Mouse (Mus musculus): ENCODE data around the gene Irf6.

Irf6 gene

DNA sequence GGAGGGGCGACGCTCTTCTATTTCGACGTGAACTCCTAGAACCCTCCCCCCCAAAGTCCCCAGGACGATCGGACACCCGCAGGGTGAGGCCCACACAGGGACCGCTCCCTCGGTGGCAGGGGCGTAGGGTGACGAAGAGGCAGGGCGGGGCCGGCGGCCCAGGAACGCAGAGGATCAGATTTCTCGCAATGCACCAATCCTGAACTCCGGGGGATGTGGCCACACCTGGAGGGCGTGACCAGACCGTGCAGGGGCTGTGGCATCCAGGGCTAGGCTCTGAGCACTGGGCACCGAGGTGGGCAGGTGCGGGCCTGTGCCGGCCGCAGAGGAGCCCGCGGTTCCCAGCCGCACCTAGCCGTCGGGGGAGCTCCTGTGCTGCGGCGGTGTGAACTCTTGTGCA is at the start of gene Irf6:
Gene Irf6 (plus strand): TSS at position 240 of the 400 bp plus-strand sequence.
- in situ Hi-C loops (cut with MboI; ENCODE audit: low pct_unique_long_range_greater_than_20kb in 1 of 2, low sequenced_read_pairs in 2 of 2, unreplicated experiment in 1 of 2), result no loop called here

DNA sequence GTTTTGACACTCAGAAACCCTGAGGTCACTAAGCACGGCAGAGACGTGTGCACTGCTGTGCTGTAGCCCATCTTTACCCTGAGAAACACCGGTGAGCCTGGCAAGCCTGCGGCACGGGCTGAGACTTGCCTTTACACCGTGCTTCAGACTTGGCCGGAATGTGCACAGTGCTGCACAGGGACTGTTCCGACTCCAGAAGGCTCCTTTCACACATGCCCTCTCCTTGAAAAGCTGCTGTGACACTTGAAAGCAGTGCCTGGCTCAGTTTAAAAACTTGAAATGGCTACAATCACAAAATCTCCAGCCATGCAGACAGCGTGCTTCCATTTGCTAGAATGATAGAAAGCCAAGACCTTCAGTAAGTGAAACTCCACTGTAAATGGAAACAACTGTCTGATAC is 40.8 kb upstream of the Irf6 start:
- in situ Hi-C loops (cut with MboI; ENCODE audit: low pct_unique_long_range_greater_than_20kb in 1 of 2, low sequenced_read_pairs in 2 of 2, unreplicated experiment in 1 of 2), result no loop called here

DNA sequence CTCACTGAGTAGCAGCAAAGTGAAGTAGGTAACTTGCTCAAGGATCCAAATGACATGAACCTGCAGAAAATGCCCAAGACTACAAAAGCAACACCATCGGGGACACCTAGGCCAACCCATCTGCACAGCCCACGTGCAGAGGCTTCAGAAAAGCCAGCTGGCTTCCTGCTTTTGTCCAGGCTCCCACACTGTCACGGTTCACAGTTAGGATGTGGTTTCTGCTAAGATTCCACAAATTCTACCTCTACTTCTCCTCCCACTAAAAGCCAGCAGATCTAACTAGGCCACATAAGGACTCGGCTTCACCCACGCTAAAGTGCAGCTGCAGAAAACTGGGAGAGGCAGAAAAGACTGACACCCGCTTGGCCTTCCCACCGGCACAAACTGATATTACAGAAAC is 30.1 kb upstream of the Irf6 start:
- in situ Hi-C loops (cut with MboI; ENCODE audit: low pct_unique_long_range_greater_than_20kb in 1 of 2, low sequenced_read_pairs in 2 of 2, unreplicated experiment in 1 of 2), result no loop called here

DNA sequence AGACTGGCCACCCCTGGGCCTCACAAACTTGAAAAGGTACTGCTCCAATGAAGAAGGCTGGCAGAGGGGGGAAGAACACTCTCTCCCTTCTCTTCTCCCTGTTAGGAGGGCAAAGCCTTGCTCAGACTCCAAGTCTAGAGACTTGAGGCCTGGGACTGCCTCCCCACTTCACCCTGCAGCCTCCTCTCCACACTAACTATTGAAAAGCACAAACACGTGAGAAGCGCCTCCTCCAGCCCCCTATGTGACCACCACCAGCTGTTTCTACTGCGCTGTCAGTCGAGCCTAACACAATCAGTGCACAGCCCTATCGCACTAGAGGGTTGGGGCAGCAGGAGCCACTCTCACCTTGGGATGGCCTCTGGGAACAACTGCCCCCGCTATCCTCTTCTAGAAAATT is 29.6 kb upstream of the Irf6 start:
- in situ Hi-C loops (cut with MboI; ENCODE audit: low pct_unique_long_range_greater_than_20kb in 1 of 2, low sequenced_read_pairs in 2 of 2, unreplicated experiment in 1 of 2), result no loop called here

DNA sequence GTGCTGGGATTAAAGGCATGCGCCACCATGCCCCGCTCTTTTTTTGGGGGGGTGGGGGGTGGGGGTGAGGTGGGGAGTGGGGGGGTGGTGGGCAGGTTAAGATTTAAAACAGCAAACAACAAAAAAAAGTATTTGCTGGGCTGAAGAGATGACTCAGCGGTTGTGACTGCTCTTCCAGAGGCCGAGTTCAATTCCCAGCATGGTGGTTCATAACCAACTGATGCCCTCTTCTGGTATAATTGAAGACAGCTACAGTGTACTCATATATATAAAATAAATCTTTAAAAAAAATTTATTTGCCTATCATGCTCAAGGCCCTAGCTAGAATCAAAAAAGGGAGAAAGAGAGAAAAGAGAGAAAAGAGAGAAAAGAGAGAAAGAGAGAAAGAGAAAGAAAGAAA is 27.1 kb upstream of the Irf6 start:
- in situ Hi-C loops (cut with MboI; ENCODE audit: low pct_unique_long_range_greater_than_20kb in 1 of 2, low sequenced_read_pairs in 2 of 2, unreplicated experiment in 1 of 2), result no loop called here

DNA sequence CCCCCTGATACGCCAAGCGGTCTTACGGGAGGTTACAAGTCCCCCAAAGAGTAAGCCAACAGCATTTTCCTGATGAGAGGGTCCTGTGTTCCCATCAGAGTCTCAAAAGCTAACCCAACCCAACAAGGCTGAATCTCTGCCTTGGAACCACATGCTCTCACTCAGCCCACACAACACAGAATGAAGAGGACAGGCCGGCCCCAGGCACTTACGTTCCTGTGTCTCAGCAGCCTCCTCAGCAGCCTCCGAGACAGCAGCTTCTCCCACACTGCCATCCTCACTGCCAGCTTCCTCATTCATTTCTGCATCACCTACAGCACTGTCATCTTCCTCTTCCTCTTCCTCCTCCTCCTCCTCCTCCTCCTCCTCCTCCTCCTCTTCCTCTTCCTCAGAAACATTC is 24.9 kb upstream of the Irf6 start:
- in situ Hi-C loops (cut with MboI; ENCODE audit: low pct_unique_long_range_greater_than_20kb in 1 of 2, low sequenced_read_pairs in 2 of 2, unreplicated experiment in 1 of 2), result no loop called here

DNA sequence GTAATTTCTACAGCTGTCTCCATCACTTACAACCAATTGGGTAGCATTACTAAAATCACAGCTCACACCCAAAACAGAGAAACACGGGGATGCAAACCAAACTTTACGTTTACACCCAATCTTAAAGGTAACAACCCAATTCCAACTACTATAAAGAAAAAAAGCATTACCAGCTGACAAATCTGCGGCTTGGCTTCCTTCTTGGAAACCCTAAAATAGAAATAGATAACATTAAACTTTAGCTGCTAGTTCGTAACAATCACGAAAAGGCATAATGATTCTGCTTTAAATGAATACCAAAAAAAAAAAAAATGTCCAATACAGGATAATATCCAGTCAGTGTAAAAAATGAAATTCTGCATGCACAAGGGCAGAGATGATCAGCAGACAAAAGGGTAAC is 23.6 kb upstream of the Irf6 start:
- in situ Hi-C loops (cut with MboI; ENCODE audit: low pct_unique_long_range_greater_than_20kb in 1 of 2, low sequenced_read_pairs in 2 of 2, unreplicated experiment in 1 of 2), result no loop called here

DNA sequence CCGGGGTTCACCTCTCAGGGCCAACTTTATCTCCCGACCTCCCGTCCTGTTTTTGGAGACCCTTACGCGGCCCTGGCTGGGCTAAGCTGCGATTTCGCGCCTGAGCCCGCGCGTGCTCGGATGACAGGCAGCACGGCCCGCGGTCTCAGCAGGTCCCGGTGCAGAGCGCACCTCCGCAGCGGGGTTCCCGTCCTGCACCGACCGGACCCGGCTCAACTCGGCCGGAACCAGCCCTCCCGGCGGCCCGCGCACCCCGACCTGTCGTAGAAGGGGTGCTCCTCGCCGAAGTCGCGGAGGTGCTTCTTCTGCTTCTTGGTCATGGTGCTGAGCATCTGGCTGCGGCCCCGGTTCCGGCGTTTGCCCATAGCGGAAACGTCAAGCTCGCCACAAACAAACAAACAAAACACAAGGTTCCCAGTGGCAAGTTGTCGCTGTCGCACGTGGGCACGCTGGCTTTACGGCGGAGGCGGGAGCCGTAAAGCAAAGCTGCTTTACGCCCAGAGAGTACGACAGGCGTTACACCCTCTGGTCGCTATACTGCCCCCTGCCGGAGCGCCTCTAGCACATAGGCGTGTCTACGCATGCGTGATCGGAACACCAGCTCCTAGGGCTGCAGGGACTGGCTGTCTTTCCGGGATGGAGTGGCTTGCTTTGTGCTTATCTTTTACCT is 23.0 kb upstream of the Irf6 start, which contains the start of gene Diexf:
Gene Diexf (minus strand): TSS at position 487 of the 670 bp plus-strand sequence.
- in situ Hi-C loops (cut with MboI; ENCODE audit: low pct_unique_long_range_greater_than_20kb in 1 of 2, low sequenced_read_pairs in 2 of 2, unreplicated experiment in 1 of 2), result no loop called here

DNA sequence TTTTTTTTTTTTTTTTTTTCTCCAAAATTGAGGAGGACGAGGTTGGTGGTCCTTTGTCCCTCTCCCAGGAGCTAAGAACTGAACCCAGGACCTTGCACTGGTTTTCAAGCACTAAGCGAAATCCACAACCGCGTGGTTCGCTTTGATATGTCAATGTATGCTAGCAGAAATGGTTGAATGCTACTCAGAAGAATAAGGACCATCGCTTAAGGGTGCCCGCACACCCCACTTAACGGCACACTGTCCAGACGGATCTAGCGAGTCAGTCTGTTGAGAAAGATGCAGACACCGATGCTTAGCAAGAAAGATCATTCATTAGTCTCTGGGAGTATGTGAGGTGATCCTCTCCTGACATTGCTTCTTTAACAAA is 22.5 kb upstream of the Irf6 start:
- in situ Hi-C loops (cut with MboI; ENCODE audit: low pct_unique_long_range_greater_than_20kb in 1 of 2, low sequenced_read_pairs in 2 of 2, unreplicated experiment in 1 of 2), result no loop called here

DNA sequence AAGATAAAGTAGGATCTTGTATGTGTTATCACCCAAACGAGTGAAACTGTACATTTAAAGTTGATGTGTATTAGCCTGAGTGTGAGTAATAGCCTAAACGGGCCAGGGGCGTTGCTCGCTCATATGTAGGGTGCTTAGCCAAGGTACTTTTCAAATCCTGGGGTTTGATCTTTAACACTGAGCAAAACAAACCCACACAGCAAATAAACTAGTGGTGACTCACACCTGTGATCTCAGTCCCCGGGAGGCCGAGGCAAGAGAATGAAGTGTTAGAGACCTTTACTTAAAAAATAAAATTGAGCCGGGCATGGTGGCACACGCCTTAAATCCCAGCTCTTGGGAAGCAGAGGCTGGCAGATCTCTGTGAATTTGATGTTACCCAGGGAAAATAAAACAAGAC is 22.1 kb upstream of the Irf6 start:
- in situ Hi-C loops (cut with MboI; ENCODE audit: low pct_unique_long_range_greater_than_20kb in 1 of 2, low sequenced_read_pairs in 2 of 2, unreplicated experiment in 1 of 2), result no loop called here

DNA sequence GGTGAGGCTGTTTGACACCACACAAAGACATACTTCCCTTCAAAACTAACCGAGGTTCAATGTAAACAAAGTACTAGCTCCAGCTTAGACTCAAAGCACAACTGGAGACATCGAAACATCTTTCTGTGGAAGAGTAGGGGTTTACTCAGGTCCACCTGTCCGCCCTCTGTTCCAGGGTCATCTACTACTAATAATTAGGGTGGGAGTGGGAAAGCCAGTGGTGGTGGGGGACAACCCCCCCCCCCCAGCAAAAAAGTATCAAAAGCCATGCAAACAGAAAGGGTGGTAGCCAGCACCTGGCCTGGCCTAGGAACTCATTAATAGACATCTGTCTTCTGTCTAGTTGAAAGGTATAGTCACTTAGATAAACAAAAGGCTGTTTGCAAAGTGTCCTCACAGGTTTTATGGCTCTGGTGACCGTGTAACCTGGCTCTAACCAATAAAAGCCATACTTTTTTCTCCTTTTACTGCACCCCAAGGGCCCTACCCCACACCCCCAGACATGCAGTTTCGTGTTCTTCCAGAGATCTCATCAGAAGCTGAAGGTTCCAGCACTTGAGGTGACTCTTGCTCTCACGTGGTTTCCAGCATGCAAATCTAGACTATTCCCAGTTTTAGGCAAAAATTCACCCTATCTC is 21.5 kb upstream of the Irf6 start:
- in situ Hi-C loops (cut with MboI; ENCODE audit: low pct_unique_long_range_greater_than_20kb in 1 of 2, low sequenced_read_pairs in 2 of 2, unreplicated experiment in 1 of 2), result no loop called here

DNA sequence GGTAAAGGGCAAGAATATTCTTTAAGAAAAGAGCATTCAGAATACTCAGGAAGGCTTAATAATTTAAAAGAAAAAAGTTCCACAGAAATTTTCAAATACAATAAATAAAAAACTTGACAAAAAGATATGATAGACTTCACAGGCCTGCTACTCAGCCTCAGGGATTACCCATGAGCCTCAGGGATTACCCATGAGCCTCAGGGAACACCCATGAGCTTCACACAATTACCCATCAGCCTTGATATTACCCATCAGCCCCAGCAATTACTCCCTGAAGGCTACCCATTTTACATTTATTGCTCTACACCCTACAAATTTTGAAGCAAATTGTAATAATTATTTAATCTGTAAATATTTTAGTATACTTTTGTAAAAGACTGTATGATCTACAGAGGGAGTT is 20.5 kb upstream of the Irf6 start:
- in situ Hi-C loops (cut with MboI; ENCODE audit: low pct_unique_long_range_greater_than_20kb in 1 of 2, low sequenced_read_pairs in 2 of 2, unreplicated experiment in 1 of 2), result no loop called here

DNA sequence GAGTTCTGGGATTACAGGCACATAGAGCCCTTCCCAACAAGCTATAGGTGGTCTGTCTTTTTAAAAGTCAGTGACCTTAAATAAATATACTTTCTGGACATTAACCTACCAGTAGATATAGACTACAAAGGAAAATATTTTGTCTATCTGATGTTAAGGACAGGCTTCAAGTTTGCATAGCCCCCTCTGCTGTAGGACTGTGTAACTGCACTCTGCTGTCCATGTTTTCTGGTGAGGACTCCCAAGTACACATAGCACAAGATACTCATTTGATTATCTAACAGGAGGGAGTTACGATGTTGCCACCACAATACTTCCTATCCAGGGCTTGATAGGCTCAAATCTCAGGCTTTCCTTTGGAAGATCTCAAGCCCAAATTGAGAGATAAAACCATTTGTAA is 19.2 kb upstream of the Irf6 start:
- in situ Hi-C loops (cut with MboI; ENCODE audit: low pct_unique_long_range_greater_than_20kb in 1 of 2, low sequenced_read_pairs in 2 of 2, unreplicated experiment in 1 of 2), result no loop called here

DNA sequence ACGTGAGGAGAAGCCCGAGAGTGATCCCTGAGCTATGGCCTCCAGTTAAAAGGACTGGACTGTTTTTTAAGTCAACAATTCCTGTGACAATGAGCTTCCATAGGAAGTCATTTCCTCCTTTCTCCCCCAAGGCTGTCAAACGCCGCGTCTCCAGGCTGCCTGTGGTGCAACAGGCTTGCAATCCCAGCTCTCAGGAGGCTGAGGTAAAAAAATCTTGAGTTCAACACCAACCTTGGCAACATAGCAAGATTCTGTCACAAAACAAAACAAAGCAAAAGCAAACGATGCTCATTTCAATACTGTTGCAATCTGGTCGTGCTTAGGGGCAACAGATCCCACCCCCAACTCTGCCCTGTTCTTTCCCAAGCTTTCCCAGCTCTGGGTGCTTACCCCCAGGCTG is 14.8 kb upstream of the Irf6 start:
- in situ Hi-C loops (cut with MboI; ENCODE audit: low pct_unique_long_range_greater_than_20kb in 1 of 2, low sequenced_read_pairs in 2 of 2, unreplicated experiment in 1 of 2), result no loop called here

DNA sequence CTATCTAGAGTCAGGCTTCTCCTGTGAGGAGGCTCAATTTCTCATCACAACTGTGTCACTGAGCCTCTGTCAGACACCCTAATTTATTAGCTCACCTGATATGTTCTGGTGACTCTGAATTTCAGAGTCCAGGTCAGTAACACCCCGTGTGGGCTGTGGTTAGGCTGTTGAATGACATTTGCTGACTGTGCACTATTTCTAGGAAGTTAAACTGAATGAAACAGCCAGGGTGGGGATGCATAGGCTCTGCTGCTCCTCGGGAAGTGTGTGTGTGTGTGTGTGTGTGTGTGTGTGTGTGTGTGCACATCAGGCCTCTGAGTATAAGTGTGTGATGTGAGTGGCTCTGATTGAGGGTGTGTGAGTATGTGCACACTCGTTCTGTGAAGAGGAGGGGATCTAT is 14.2 kb upstream of the Irf6 start:
- in situ Hi-C loops (cut with MboI; ENCODE audit: low pct_unique_long_range_greater_than_20kb in 1 of 2, low sequenced_read_pairs in 2 of 2, unreplicated experiment in 1 of 2), result no loop called here

DNA sequence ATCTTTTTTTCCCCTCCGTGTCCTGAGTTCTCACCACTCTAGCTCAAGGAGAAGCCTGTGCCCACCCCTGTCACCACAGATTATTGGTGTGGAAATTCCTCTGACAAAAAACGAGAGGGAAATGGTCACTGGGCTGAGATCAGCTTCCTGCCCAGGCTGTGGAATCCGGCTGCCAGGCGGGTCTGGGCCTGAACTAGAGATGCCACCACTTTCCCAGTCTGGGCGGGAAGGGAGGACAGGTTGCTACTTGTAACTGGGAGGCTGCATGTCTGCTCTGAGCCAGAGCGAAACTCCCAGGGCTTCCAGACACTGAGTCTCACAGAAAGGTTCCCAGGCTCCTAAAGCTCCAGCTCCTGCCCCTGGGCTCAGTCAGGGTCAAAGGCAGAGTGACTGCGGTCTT is 11.8 kb upstream of the Irf6 start:
- in situ Hi-C loops (cut with MboI; ENCODE audit: low pct_unique_long_range_greater_than_20kb in 1 of 2, low sequenced_read_pairs in 2 of 2, unreplicated experiment in 1 of 2), result no loop called here

DNA sequence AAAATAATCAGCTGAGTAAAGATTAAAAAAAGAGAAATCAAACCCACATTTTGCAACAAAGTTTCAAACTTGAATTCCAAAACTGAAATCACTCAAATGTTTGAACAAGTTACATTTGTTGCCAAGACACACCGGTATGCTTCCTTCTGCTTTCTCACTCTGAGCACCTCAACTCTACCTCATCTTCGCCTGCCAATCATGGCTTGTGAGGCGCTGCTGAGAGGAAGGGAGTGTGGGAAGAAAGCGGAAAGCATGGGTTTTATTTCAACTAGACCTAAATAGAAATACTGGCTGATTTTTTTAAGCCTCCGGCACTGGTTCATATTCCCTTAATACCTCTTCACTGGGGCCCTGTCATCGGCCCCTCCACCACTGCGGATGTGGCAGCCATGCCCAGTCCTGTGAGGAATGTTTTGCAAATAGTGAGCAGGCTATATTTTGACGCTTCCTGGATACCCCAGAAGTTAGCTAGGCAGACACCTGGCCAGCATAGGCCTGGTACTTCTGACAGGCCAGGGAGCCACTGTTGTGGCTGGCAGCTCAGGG is 10.3 kb upstream of the Irf6 start:
- in situ Hi-C loops (cut with MboI; ENCODE audit: low pct_unique_long_range_greater_than_20kb in 1 of 2, low sequenced_read_pairs in 2 of 2, unreplicated experiment in 1 of 2), result no loop called here

DNA sequence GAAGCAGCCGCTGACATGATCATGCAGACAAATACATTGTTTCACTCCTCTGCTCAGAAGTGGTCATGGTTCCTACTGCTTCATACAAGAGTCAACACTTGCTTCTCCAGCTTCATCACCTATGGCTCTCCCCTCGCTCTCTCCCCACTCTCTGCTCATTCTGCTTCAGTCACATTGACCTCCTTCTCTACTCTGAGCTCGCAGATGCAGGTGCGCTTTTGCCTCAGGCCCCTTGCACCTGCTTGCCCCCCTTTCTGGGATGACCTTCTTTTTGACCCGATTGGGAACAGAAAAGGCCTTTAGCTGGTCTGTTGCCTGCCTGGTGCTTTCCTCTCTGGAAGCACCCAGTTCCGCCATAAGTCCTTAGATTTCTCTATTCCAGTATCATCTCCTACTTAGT is 8.4 kb upstream of the Irf6 start:
- in situ Hi-C loops (cut with MboI; ENCODE audit: low pct_unique_long_range_greater_than_20kb in 1 of 2, low sequenced_read_pairs in 2 of 2, unreplicated experiment in 1 of 2), result no loop called here

DNA sequence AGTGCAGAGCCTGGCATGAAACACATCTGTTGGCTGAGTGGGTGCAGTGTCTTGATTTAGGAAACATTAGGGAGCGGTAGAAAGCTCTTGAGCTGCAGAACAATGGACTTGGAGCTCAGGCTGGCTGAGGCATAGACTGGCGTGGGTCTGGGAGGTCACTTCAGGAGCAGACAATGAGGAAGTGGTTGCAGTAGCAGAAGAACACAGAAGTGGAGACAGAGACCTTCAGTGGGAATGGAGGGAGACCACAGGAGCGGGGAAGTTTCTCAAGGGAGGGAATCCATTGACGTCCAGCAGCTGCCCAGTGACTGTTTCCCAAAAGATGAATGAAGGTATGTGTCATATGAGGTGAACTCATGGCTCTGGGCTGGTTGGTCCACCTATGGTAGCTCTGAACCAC is 7.8 kb upstream of the Irf6 start:
- in situ Hi-C loops (cut with MboI; ENCODE audit: low pct_unique_long_range_greater_than_20kb in 1 of 2, low sequenced_read_pairs in 2 of 2, unreplicated experiment in 1 of 2), result no loop called here

DNA sequence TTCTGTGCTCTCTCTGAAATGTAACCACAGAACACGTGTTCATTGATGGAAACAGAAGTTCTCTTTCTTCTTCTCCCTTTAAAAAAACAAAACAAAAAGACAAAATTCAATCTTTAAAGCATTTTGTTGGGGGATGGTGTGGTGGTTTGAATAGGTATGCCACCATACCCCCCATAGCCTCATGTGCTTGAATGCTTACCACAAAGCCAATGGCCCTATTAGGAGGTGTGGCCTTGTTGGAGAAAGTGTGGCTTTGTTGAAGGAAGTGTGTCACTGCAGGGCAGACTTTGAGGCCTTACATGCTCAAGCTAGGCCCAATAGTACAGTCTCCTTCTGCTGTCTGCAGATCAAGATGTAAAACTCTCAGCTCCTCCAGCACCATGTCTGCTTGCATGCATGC is 6.5 kb upstream of the Irf6 start:
- in situ Hi-C loops (cut with MboI; ENCODE audit: low pct_unique_long_range_greater_than_20kb in 1 of 2, low sequenced_read_pairs in 2 of 2, unreplicated experiment in 1 of 2), result no loop called here
